Mouse (Mus musculus): ENCODE data around the gene Cys1.
A peak's percentile ranks its signal among the peaks of the same experiment; 100 is the strongest.
"Not testable (repeated sequence)": the region's sequence is repeated elsewhere in the genome, so short reads cannot be mapped to it uniquely, and the experiment has no call there.

Cys1 gene

GRCm38 (mm10) chr12:24645901-24646300, 35.7 kb downstream of the Cys1 start:
- DNase-seq (ENCODE audit: low read depth): no peak

DNA sequence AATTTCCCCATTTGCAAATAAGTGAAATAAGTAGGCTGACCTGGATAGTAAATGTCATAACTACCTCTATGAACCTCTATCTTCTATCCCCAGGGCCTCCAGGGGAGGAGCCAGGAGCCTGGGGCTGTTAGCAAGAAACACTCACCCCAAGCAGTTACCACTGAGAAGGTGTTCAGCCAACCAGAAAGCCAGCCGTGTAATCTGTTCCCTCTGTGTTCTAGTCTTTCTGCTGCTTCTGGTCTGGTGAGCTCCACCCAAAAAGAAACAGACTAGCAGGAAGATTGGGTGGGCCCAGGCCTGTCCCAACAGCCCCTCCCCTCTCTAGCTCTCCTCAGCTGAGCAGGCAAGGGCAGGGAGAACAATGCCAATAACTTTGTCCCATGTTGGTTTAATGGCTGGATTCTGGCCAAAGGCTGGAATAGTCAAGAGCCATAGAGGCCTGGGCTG, 37.5 kb downstream of the Cys1 start:
- DNase-seq (ENCODE audit: low read depth): peak; percentile 86

DNA sequence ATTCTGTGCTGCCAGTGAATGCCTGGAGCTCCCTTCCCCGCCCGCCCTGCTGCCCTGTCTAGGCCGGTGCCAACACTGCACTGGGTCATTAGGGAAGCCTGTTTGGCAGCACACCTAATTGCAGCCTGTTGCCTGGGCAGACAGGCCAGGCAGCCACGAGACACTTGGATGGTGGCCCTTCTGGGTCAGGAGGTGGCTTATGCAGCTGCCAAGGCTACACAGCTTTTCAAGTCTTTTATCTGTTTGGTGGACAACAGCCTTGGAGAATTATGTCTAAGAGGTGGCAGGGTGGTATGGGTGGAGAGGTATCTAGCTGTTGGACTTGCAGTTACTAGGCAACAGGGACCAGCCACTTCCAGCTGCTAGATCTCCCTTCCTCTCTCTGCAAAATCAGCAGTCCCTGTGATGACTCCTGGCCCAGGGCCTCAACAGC, 39.2 kb downstream of the Cys1 start:
- no peak for DNase-seq (ENCODE audit: low read depth)

GRCm38 (mm10) chr12:24638787-24639186, 42.8 kb downstream of the Cys1 start:
- not testable (repeated sequence) for DNase-seq (ENCODE audit: low read depth)

GRCm38 (mm10) chr12:24634648-24635047, 47.0 kb downstream of the Cys1 start:
- no peak for DNase-seq (ENCODE audit: low read depth)

- DNase-seq (ENCODE audit: low read depth): no peak
Measured at GRCm38 (mm10) chr12:24634212-24634611, 47.4 kb downstream of the Cys1 start.

GRCm38 (mm10) chr12:24633753-24634191, 47.8 kb downstream of the Cys1 start:
- DNase-seq (ENCODE audit: low read depth): no peak

DNA sequence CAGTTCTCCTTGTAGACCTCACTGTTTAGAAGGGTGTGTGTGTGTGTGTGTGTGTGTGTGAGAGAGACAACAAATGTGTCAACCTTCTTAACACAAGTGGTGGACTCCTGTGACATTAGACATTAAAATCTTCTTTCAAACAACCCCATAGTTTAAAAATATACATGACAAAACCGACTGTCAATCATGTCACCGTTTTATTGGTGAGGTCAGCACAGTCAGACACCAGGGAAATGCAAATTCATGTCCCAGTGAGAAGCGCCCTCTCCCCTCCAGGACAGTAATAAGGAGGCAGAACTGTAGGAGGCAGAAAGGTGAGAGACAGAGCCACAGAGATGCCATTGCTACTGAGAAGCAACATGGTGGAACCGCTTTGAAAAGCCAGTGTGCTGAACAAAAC, 49.2 kb downstream of the Cys1 start:
- DNase-seq (ENCODE audit: low read depth): no peak

DNA sequence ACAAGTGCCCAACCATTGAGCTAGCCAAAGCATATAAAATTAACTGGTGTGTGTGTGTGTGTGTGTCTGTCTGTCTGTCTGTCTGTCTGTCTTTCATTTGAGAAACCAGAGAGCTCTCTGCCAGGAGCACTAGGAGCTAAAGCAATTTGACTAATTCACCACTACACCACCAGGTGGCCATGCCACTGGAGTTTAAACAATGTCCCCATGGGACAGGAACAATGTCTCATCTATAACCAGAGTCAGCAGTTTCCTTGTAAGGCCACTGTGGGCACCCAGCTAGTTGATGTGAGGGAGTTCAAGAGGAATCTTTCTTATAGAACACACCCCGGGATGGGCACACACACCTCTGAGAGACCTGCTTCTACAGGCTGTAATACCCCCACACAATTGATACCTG, 51.4 kb downstream of the Cys1 start:
- no peak for DNase-seq (ENCODE audit: low read depth)

DNA sequence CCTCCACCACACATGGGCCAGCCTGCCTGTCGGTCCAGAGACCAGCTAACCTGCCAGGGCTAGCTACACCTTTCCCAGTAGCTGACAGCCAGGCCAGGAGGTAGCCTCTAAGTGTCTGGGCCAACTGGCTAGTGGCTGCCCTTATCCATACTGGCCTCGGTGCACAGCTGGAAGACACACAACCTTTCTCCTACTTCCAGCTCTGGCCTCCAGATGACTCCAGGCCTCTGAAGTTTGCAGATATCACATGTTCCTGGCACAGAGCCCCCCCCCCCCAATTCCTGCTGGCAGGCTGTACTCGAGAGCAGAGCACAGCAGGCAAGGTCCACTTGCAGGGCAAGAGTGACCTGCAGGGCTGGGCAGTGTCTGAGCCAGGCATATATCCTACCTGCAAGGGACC, 54.4 kb downstream of the Cys1 start:
- DNase-seq (ENCODE audit: low read depth): no peak

DNA sequence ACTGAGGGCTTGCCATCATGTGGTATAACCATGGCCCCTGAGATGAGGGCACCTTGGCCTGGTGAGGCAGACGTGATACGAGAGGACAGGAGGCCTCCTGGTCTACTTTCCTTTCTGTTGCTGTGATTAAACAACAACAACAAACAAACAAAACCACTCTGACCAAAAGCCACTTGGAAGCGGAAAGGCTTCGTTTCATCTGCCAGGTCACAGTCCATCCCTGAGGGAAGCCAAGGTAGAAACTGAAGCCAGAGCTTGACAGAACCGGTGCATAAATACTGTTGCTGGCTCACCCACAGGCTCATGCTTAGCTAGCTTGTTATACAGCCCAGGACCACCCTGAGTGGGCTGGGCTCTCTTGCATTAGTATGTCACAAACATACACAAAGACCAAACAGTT, 55.2 kb downstream of the Cys1 start:
- no peak for DNase-seq (ENCODE audit: low read depth)

- DNase-seq (ENCODE audit: low read depth): no peak
Measured at GRCm38 (mm10) chr12:24623486-24624251, 57.9 kb downstream of the Cys1 start.

DNA sequence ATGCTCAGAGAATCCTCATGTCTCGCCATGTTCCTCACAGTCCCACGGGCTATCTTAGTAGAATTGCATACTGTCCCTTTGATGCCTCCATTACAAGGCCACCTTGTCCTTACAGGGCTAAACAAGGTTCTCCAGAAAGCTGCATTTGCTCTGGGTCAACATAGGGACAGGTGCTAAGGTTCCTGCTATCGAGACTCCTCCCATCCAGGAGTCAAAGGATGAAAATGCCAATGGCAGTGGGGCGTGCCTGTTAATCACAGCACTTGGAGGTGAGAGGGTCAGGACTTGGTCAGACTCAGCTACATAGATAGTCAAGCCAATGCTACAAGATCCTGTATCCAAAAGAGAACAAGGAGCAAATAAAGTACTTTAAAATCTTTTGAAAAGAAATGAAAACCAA, 62.2 kb downstream of the Cys1 start:
- DNase-seq (ENCODE audit: low read depth): no peak
